Mouse (Mus musculus): ENCODE results near the gene Dazap2. TPM values are rescaled to one million over a fixed set of nuclear protein-coding genes. Genes with fewer than 3 reads are reported as not detected.

The Dazap2 gene
- polyA plus RNA-seq, 1 experiment, result 126 TPM

GRCm38 (mm10) chr15:100651610-100652009, 36.5 kb downstream of the Dazap2 start:
- Histone ChIP-seq H3K4me1 (ENCODE audit: control insufficient read depth, insufficient read depth, low read length) (no peaks in the 10 kb centered on the region), H3K27ac (ENCODE audit: insufficient read depth, low read length) (no peak overlapping the region), H3K4me3 (ENCODE audit: insufficient read depth, low read length) (no peak overlapping the region)
- TF ChIP-seq POLR2A (IDR thresholded peaks at IDR 0.05; ENCODE audit: low read depth, low read length), result no peak
- no peak for TF ChIP-seq CTCF (IDR thresholded peaks at IDR 0.05; ENCODE audit: borderline replicate concordance, insufficient read depth, low read length)

DNA sequence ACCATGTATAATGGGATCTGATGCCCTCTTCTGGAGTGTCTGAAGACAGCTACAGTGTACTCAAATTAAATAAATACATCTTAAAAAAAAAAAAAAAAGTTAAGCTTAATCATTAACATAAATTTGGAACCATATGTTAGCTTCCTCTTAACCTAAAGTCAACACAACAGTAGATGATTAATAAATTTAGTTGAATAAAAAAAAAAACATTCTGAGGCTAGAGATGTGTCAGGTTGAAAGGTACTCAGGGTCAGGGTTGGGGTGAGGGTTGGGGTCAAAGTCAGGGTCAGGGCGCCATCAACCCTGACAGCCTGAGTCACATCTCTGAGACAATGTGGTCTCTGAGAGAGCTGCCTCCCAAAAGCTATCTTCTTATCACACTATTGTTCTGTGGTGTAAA, 39.1 kb downstream of the Dazap2 start:
- TF ChIP-seq POLR2A (IDR thresholded peaks at IDR 0.05; ENCODE audit: low read depth, low read length) (no peak), CTCF (IDR thresholded peaks at IDR 0.05; ENCODE audit: borderline replicate concordance, insufficient read depth, low read length) (no peak)
- Histone ChIP-seq H3K27ac (ENCODE audit: insufficient read depth, low read length) (no peak overlapping the region), H3K4me1 (ENCODE audit: control insufficient read depth, insufficient read depth, low read length) (no peaks in the 10 kb centered on the region), H3K4me3 (ENCODE audit: insufficient read depth, low read length) (no peak overlapping the region)

GRCm38 (mm10) chr15:100655201-100655600, 40.1 kb downstream of the Dazap2 start:
- H3K4me3 ChIP-seq (ENCODE audit: insufficient read depth, low read length), result no peak overlapping the region
- no peak overlapping the region for H3K27ac ChIP-seq (ENCODE audit: insufficient read depth, low read length)
- TF ChIP-seq POLR2A (IDR thresholded peaks at IDR 0.05; ENCODE audit: low read depth, low read length) (no peak), CTCF (IDR thresholded peaks at IDR 0.05; ENCODE audit: borderline replicate concordance, insufficient read depth, low read length) (no peak)
- no peaks in the 10 kb centered on the region for H3K4me1 ChIP-seq (ENCODE audit: control insufficient read depth, insufficient read depth, low read length)

DNA sequence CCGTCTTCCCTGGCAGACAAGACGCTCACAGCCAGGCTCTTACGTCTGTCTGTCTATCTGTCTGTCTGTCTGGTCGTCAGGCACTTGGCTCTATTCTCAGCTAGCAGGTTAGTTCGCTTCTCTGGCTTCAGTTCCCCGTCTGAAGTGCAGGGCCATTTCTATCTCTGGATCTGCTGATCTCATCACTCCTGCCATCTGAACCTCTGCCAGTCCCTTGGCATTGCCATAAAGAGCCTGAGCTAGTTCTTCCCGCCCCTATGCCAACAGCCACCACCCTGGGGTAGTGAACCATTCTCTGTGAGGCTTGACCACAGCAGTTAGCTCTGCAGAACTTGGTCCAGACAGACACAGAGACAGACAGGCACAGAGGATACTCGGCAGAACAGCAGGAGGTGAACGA, 45.2 kb downstream of the Dazap2 start:
- TF ChIP-seq POLR2A (IDR thresholded peaks at IDR 0.05; ENCODE audit: low read depth, low read length) (no peak), CTCF (IDR thresholded peaks at IDR 0.05; ENCODE audit: borderline replicate concordance, insufficient read depth, low read length) (no peak)
- no peak overlapping the region for H3K4me3 ChIP-seq (ENCODE audit: insufficient read depth, low read length)
- no peaks in the 10 kb centered on the region for H3K4me1 ChIP-seq (ENCODE audit: control insufficient read depth, insufficient read depth, low read length)
- no peak overlapping the region for H3K27ac ChIP-seq (ENCODE audit: insufficient read depth, low read length)

DNA sequence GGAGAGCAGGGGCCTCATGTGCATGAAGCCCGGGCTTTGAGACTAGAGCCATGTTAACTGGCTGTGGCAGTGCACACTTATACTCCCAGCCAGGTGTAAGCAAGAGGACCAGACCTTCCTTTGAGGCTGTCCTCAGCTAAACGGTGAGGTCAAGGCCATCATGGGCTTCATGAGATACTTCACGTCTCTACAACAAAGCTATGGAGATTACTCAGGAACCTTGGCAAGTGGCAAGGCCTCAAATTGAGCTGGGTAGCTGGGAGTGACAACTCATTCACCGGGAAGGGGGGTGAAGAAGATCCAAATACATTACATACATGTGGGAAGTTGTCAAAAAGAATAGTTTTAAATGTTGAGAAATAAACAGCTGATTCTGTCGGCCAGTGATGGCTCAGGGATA, 45.7 kb downstream of the Dazap2 start:
- no peaks in the 10 kb centered on the region for H3K4me1 ChIP-seq (ENCODE audit: control insufficient read depth, insufficient read depth, low read length)
- TF ChIP-seq CTCF (IDR thresholded peaks at IDR 0.05; ENCODE audit: borderline replicate concordance, insufficient read depth, low read length) (no peak), POLR2A (IDR thresholded peaks at IDR 0.05; ENCODE audit: low read depth, low read length) (no peak)
- H3K27ac ChIP-seq (ENCODE audit: insufficient read depth, low read length), result no peak overlapping the region

DNA sequence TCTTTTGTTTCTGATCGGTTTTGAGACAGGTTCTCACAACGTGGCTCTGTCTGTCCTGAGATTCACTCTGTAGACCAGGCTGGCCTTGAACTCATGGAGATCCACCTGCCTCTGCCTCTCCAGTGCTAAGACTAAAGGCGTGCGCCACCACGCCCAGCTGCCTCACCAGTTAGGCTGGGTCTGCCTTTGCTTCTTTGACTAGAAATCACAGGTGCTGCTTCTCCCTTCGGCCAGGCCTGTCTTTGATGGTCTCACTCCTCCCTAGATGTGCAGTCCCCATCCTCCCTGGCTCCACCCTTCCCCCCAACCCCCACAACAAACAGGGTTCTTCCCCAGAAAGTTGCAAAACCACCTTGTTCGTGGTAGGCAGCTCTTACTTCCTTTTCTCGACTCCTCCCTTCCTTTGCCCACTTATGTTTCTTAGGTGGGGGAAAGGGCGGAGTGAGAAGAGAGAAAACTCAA, 49.7 kb downstream of the Dazap2 start:
- Histone ChIP-seq H3K4me1 (ENCODE audit: control insufficient read depth, insufficient read depth, low read length) (no peaks in the 10 kb centered on the region), H3K27ac (ENCODE audit: insufficient read depth, low read length) (no peak overlapping the region), H3K4me3 (ENCODE audit: insufficient read depth, low read length) (no peak overlapping the region)
- TF ChIP-seq CTCF (IDR thresholded peaks at IDR 0.05; ENCODE audit: borderline replicate concordance, insufficient read depth, low read length), result no peak
- no peak for TF ChIP-seq POLR2A (IDR thresholded peaks at IDR 0.05; ENCODE audit: low read depth, low read length)

More for the DNA sequence above, 45.7 kb downstream of the Dazap2 start:
- H3K4me3 ChIP-seq (ENCODE audit: insufficient read depth, low read length), result no peak overlapping the region

DNA sequence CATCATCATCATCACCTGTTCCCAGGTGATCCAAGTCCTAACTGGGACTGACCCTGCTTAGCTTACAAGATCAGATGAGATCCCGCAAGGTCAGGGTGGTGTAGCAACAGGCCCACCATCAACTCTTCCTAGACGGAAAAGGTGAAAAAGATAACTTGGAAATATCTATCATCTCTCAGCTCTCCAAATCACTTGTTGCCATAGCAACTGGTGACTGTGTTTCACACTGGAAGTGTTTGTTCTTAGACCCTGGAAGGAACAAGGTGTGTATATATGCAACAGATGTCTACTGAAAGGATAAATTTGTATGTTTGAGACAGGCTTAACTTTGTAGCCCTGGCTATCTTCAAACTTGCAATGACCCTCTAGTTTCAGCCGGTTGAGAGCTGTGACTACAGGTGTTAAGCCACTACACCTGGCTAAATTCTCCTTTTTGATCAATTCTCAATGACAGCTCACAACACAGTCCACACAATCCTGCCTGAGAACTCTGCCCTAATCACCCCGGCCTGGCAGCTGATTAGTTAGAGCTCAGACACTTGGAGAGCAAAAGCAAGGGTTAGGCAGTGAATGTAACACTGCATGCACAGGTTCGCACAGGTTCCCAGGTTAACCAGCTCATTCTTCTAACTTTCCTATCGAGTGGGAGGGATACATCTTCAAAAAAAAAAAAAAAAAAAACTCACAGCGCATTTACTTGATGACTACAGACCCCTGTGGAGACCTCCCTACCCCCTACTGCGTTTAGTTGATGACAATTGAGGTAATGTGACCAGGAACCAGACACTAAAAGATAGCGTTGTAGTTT, 50.5 kb downstream of the Dazap2 start:
- Histone ChIP-seq H3K27ac (ENCODE audit: insufficient read depth, low read length) (no peak overlapping the region), H3K4me1 (ENCODE audit: control insufficient read depth, insufficient read depth, low read length) (no peaks in the 10 kb centered on the region), H3K4me3 (ENCODE audit: insufficient read depth, low read length) (no peak overlapping the region)
- TF ChIP-seq CTCF (IDR thresholded peaks at IDR 0.05; ENCODE audit: borderline replicate concordance, insufficient read depth, low read length) (no peak), POLR2A (IDR thresholded peaks at IDR 0.05; ENCODE audit: low read depth, low read length) (no peak)

- H3K4me3 ChIP-seq (ENCODE audit: insufficient read depth, low read length), result no peak overlapping the region
- TF ChIP-seq POLR2A (IDR thresholded peaks at IDR 0.05; ENCODE audit: low read depth, low read length) (no peak), CTCF (IDR thresholded peaks at IDR 0.05; ENCODE audit: borderline replicate concordance, insufficient read depth, low read length) (no peak)
- H3K27ac ChIP-seq (ENCODE audit: insufficient read depth, low read length), result no peak overlapping the region
- no peaks in the 10 kb centered on the region for H3K4me1 ChIP-seq (ENCODE audit: control insufficient read depth, insufficient read depth, low read length)
These were observed 51.1 kb downstream of the Dazap2 start for GRCm38 (mm10) chr15:100666219-100666696.

- no peaks in the 10 kb centered on the region for H3K4me1 ChIP-seq (ENCODE audit: control insufficient read depth, insufficient read depth, low read length)
- TF ChIP-seq POLR2A (IDR thresholded peaks at IDR 0.05; ENCODE audit: low read depth, low read length) (no peak), CTCF (IDR thresholded peaks at IDR 0.05; ENCODE audit: borderline replicate concordance, insufficient read depth, low read length) (no peak)
- no peak overlapping the region for H3K27ac ChIP-seq (ENCODE audit: insufficient read depth, low read length)
- no peak overlapping the region for H3K4me3 ChIP-seq (ENCODE audit: insufficient read depth, low read length)
These were observed 51.7 kb downstream of the Dazap2 start for GRCm38 (mm10) chr15:100666851-100667250.

DNA sequence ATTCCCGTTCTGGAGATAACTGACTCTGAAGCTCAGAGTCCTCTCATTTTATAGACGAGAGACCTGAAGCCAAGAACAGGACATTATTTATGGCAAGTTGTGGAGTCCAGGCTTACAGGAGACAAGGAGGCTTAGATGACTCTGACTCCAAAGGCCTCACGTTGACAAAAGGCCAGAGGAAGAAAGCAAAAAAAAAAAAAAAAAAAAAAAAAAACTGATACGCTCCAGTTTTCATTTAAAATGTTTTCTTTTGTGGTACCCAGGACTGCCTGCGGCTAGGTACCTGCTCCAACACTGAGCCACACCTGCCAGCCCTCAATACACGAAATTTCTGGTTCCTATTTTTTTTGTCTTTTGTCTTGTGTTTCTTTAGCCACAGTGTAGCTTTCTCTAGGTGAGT, 52.3 kb downstream of the Dazap2 start:
- Histone ChIP-seq H3K27ac (ENCODE audit: insufficient read depth, low read length) (no peak overlapping the region), H3K4me1 (ENCODE audit: control insufficient read depth, insufficient read depth, low read length) (no peaks in the 10 kb centered on the region), H3K4me3 (ENCODE audit: insufficient read depth, low read length) (no peak overlapping the region)
- TF ChIP-seq POLR2A (IDR thresholded peaks at IDR 0.05; ENCODE audit: low read depth, low read length), result no peak
- TF ChIP-seq CTCF (IDR thresholded peaks at IDR 0.05; ENCODE audit: borderline replicate concordance, insufficient read depth, low read length), result no peak
